Comparison of ENCODE assay signal across 19 mouse cellular contexts in the genomic region with DNA sequence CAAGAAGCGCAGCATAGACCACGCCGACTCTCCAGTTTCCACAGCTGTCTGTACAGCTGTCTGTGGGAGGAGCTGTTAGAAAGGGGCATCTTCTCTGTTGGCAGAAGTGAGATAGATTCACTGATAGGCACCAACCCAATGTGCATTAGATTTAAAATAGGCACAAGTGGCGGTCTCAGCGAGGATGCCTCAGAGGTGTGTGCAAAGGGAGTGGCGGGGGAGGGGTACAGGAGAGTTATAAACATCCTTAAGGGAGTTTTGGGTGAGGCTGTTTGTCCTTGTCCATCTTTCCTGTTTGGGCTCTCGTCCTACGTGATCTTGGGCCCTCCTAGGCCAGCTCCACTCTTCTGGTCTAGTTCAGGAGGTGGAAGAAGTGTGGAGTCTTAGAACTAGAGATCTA. TPM values are rescaled to one million over a fixed set of nuclear protein-coding genes. Genes with fewer than 3 reads are reported as not detected.
DNase-seq lines count a peak whose midpoint lies in the region; ATAC-seq and TF ChIP-seq lines count a peak whose summit lies in the region.
"Had no signal": no experiment of that assay in that cellular context is flagged by ENCODE, and none has a peak within 500 bp of the region (broad histone marks: within the 10 kb centered on the region; RNA-seq: fewer than 3 reads in every experiment).

No protein-coding gene starts in this region.

- TF ChIP-seq POLR2A in thymus, adult 2 months (IDR thresholded peaks at IDR 0.05; ENCODE audit: control insufficient read depth, extremely low read depth, insufficient read depth, low read length, poor library complexity): no peak

- no peaks in the 10 kb centered on the region for H3K27me3 ChIP-seq in thymus, adult 2 months (ENCODE audit: control insufficient read depth, insufficient read depth, low read length)
- H3K27me3 ChIP-seq: embryonic facial prominence, embryonic 13.5 days; forebrain, embryonic 12.5 days; heart, embryonic 12.5 days; hindbrain, embryonic 12.5 days had no signal

- no peak overlapping the region for H3K4me3 ChIP-seq in thymus, adult 2 months (ENCODE audit: control insufficient read depth, insufficient read depth, low read length)
- H3K4me3 ChIP-seq: embryonic facial prominence, embryonic 13.5 days; forebrain, embryonic 12.5 days; heart, adult 2 months; heart, embryonic 12.5 days; hindbrain, embryonic 12.5 days had no signal

- TF ChIP-seq CTCF in thymus, adult 2 months (IDR thresholded peaks at IDR 0.05; ENCODE audit: borderline replicate concordance, control insufficient read depth, extremely low read depth, insufficient read depth, low read length, poor library complexity): no peak

- 26% methylated on average over 8 of the region's 8 CpGs for WGBS in thymus, adult 2 months

- no peak for DNase-seq in thymus, adult 2 months
- no peak for DNase-seq in thymus, postnatal 25 days
- peak; percentile 54 for DNase-seq in thymus, postnatal 0 days (ENCODE audit: low spot score)
- no peak for DNase-seq in ovary, postnatal 36 days (ENCODE audit: low spot score)
- DNase-seq in urinary bladder, adult 2 months (ENCODE audit: low spot score): no peak
- no peak for DNase-seq in heart, postnatal 4 days
- DNase-seq: adrenal gland, postnatal 14 days; cerebellum, adult 11-12 months; cerebellum, adult 9-11 months; cerebellum, postnatal 36 days; gastrocnemius, postnatal 10 days; heart, adult 2 months had no signal

- ATAC-seq in megakaryocyte, adult 5-6 weeks (ENCODE audit: poor library complexity, severe bottlenecking): 0 out of 2 replicates have a peak, but pooled peaks have one; percentile 13
- ATAC-seq: forebrain, embryonic 16.5 days; hindbrain, embryonic 16.5 days had no signal

- no peaks in the 10 kb centered on the region for H3K36me3 ChIP-seq in thymus, adult 2 months (ENCODE audit: control insufficient read depth, insufficient read depth, low read length)
- H3K36me3 ChIP-seq: embryonic facial prominence, embryonic 13.5 days; forebrain, embryonic 12.5 days; heart, embryonic 12.5 days; hindbrain, embryonic 12.5 days had no signal

- H3K4me1 ChIP-seq in thymus, adult 2 months (replicated peaks; ENCODE audit: control insufficient read depth, insufficient read depth, low read length): peaks cover 40% of the 10 kb centered on the region
- H3K4me1 ChIP-seq: embryonic facial prominence, embryonic 13.5 days; forebrain, embryonic 12.5 days; hindbrain, embryonic 12.5 days had no signal

- peak overlapping the region; percentile 50 for H3K27ac ChIP-seq in thymus, adult 2 months (ENCODE audit: control insufficient read depth, insufficient read depth, low read length)
- H3K27ac ChIP-seq: embryonic facial prominence, embryonic 13.5 days; forebrain, embryonic 12.5 days; heart, adult 2 months; hindbrain, embryonic 12.5 days had no signal

RNA-seq across cellular contexts. Expression of a gene that starts 17.3 kb away (rescaled TPM):
- polyA plus RNA-seq in thymus, adult 2 months (2012; rRNA removed): 30.0 and 43.4 TPM in 2 replicates
- total RNA-seq in megakaryocyte, adult 5-6 weeks (2015): 25.0 and 26.8 TPM in 2 replicates
- 14.2 and 20.7 TPM in 2 replicates for total RNA-seq in megakaryocyte, adult 5-6 weeks (2017)
- 48.3 and 54.4 TPM in 2 replicates for polyA plus RNA-seq in thymus, postnatal 0 days (2015; fragmentation: Nextera tagmentation; extraction: Ambion mirVana)
- 17.6 and 21.6 TPM in 2 replicates for polyA plus RNA-seq in urinary bladder, adult 2 months (2012; rRNA removed)
- under 1 TPM; 0.67 to 0.68 TPM for total RNA-seq in heart, postnatal 4 days (2021)

RNA-seq across cellular contexts. Expression of a gene that starts 17.9 kb away (rescaled TPM):
- 2.9 and 4.3 TPM in 2 replicates for polyA plus RNA-seq in thymus, adult 2 months (2012; rRNA removed)
- total RNA-seq in megakaryocyte, adult 5-6 weeks (2015): 5.1 and 6.2 TPM in 2 replicates
- 5.1 and 5.6 TPM in 2 replicates for total RNA-seq in megakaryocyte, adult 5-6 weeks (2017)
- polyA plus RNA-seq in thymus, postnatal 0 days (2015; fragmentation: Nextera tagmentation; extraction: Ambion mirVana): 5.0 and 6.1 TPM in 2 replicates
- polyA plus RNA-seq in urinary bladder, adult 2 months (2012; rRNA removed): 2.7 and 5.0 TPM in 2 replicates
- 10 to 100 TPM; 20.9 to 27.5 TPM for total RNA-seq in heart, postnatal 4 days (2021)

RNA-seq across cellular contexts. Expression of a gene that starts 45.0 kb away (rescaled TPM):
- 29.3 and 31.7 TPM in 2 replicates for polyA plus RNA-seq in thymus, adult 2 months (2012; rRNA removed)
- 3.7 and 4.8 TPM in 2 replicates for total RNA-seq in megakaryocyte, adult 5-6 weeks (2015)
- 4.2 and 5.7 TPM in 2 replicates for total RNA-seq in megakaryocyte, adult 5-6 weeks (2017)
- 7.3 and 8.0 TPM in 2 replicates for polyA plus RNA-seq in thymus, postnatal 0 days (2015; fragmentation: Nextera tagmentation; extraction: Ambion mirVana)
- polyA plus RNA-seq in urinary bladder, adult 2 months (2012; rRNA removed): 14.7 and 17.2 TPM in 2 replicates
- total RNA-seq in heart, postnatal 4 days (2021): 1 to 10 TPM; 6.4 to 8.0 TPM
